Mouse (Mus musculus): Measurements from ENCODE around the gene Olfr1033.

- TF ChIP-seq CTCF (IDR thresholded peaks at IDR 0.05; ENCODE audit: borderline replicate concordance, control insufficient read depth, extremely low read depth, insufficient read depth, low read length, poor library complexity) (no peak), POLR2A (IDR thresholded peaks at IDR 0.05; ENCODE audit: control insufficient read depth, extremely low read depth, insufficient read depth, low read length, poor library complexity) (no peak)
Observed at GRCm38 (mm10) chr2:86045561-86045960, 25.1 kb downstream of the Olfr1033 start, which contains the start of gene Olfr1034.

Data from thymus, adult 2 months (tissue).